Mouse (Mus musculus): ENCODE measurements at regions not wholly inside any gene's neighbourhood (a gene's known extent, or its start where the extent isn't known, plus 50 kb on each side); places are given as distances from the start of the nearest gene placed in this dataset.

GRCm38 (mm10) chr15:68412156-68412555, 1911.4 kb upstream of the Lrrc6 start:
- TF ChIP-seq POLR2A (IDR thresholded peaks at IDR 0.05; ENCODE audit: insufficient read length, low read depth), result no peak
- TF ChIP-seq MYOD1 (IDR thresholded peaks at IDR 0.05; ENCODE audit: control insufficient read depth in 1 of 3, insufficient read length in 2 of 3, low read depth in 2 of 3), result no peak
